Mouse (Mus musculus) left cerebral cortex, adult 8-10 months (tissue): ENCODE data around the gene Nek10. TPM values are rescaled to one million over a fixed set of nuclear protein-coding genes. Genes with fewer than 3 reads are reported as not detected.
"Not testable (repeated sequence)": the region's sequence is repeated elsewhere in the genome, so short reads cannot be mapped to it uniquely, and the experiment has no call there.

Experiments
- DNase-seq, 2 experiments: peaks; one replicate each; pipeline ENCODE4 v3.0.0; 2022; ENCODE audit warnings: low spot score in 2 of 2
- total RNA-seq, 4 experiments: library from RNA; stranded (reverse); gene quantifications; 2 replicates each; pipeline ENCODE4 v1.2.4; 2022

The Nek10 gene
- total RNA-seq, 4 experiments from 2014 or later = 1.4 to 3.1 (median 2.4) TPM

DNA sequence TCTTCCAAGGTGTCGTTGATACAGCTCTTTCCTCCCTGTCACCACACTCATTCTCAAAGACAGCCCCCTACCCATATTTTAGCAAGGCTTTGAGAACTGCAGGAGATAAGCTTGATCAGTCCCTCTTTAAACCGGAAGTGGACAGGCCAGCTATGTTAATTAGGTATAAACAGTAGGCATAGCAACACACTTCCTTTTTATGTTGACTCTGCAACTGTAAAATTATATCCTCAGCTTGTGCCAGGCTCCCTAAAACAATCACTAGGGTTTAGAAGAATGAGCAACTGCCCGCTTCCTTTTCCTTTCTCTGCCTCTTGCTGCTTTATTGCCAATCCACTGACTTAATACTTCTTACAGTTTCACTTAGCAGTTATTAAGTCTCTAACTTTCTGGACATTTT lies 67.2 kb downstream of the Nek10 start:
- no peak for DNase-seq

DNA sequence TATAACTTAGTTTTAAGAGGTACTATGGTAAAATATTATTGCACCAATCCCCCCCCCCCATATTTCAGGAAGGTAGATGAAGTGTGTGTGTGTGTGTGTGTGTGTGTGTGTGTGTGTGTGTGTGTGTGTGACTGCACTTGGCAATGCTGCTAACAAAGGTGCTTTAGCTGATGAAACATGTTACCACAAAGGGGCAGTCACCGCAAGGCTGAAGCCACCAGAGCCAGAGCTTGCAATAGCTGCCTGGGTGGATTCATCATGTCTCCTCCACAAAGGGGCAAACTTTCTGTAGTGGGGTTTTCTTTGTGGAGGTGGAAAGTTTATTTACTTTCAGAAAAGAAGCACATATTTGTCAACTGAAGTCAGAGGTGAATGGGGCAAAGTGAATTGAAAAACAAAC lies 67.9 kb downstream of the Nek10 start:
- DNase-seq = no peak

DNA sequence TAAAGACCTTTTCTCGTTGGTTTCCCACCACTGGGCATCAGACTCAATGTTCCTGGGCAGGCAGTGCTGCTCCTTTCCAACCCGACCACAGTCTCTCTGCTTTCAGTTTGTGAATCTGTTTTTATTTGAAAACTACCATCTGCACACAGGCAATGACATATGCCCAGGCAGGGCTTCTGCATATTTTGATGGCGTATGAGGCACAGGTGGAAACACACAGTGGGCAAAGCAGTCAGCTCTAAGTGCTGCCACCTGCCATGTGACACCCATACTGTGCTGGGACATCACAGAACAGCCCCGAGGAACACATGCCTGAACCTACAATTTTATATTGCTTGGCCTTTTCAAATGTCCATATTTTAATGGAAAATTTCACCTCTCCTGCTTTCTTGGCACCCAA lies 68.5 kb downstream of the Nek10 start:
- DNase-seq = no peak

DNA sequence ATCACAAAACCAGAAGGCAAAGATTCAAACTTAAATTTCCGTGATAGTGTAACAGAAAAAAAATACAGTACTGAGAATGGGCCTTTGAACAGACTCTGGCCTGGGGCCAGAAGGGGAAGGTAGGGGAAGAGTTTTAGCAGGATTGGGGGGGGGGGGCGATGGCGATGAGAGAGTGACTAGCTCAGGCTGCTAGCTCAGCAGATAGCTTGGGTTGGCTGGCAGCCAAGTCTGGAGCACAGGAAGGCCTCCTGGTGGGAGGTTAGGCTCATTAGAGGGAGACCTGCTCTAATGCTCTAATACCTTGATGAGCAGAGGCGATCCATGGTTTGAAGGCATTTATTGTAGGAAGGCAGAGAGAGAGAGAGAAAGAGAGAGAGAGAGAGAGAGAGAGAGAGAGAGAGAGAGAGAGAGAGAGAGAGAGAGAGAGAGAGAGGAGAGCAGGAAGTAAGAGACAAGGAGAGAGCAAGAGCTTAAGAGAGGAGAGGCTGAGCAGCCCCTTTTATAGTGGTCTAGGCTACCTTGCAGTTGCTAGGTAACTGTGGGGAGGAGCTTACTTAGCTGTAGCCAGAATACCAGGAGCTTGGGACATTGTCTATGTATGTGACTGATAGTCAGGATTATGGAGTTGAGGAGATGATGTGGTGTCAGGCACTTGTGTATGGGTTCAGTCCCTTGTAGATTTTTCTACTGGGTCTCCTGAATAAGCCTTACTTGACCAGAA lies 90.9 kb downstream of the Nek10 start:
- no peak for DNase-seq

DNA sequence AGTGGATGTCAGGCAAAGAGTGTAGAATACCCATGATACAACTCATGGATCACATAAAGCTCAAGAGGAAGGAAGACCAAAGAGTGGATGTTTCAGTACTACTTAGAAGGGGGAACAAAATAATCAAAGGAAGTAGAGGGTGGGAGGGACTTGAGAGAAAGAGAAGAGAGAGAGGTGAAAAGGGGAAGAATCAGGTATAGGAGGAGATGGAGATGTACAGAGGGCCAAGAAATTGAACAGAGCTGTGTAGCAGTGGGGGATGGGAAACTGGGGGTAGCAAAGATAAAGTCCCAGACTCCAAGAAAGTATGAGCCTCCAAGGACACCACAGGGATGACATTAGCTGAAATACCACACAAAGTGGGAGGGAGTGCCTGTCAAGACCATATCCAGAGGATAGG lies 91.6 kb downstream of the Nek10 start:
- DNase-seq = no peak

DNA sequence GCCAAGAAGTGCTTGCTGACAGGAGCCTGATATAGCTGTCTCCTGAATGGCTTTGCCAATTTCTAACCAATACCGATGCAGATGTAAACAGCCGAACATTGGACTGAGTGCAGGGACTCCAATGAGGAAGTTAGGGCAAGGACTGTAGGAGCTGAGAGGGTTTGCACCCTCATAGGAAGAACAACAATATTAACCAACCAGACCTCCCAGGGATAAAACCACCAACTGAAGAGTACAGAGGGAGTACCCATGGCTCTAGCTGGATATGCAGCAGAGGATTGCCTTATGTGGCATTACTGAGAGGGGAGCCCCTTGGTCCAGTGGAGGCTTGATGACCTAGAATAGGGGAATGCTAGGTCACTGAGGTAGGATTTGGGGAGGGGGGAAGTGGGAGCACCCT lies 92.1 kb downstream of the Nek10 start:
- DNase-seq = no peak

DNA sequence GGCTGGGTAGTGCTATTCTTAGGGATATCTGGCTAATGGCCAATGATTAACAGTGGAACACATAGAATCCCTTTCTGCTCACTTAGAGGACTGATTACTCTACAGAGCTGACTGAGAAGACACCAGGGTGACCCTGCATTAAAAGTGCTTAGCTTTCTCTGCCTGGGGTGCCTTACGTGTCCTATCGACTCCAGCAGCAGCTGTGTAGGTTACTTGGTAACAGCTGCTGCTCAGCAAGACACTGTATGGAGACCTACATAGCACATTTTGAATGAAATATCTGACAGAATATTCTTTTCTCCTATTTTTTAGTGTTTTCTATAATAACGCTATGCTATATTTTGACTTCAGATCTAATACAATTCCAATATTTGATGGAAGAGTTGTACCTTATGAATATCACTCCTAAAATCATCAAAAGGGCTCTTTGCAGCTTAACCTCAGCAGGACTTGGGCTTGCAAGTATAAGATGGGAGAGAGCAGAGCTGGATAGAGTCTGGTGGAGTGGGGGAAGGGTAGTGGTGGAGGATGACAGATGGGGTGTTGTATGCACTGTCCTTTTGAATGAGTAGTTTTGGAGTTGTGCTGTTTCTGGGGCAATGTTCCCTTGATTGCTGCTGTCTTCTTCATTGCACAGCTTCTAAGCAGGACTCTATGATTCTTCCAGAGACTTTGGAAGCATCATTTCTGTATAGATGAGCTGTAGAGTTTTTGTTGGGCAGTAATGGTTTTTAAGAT lies 93.4 kb downstream of the Nek10 start:
- DNase-seq = no peak

DNA sequence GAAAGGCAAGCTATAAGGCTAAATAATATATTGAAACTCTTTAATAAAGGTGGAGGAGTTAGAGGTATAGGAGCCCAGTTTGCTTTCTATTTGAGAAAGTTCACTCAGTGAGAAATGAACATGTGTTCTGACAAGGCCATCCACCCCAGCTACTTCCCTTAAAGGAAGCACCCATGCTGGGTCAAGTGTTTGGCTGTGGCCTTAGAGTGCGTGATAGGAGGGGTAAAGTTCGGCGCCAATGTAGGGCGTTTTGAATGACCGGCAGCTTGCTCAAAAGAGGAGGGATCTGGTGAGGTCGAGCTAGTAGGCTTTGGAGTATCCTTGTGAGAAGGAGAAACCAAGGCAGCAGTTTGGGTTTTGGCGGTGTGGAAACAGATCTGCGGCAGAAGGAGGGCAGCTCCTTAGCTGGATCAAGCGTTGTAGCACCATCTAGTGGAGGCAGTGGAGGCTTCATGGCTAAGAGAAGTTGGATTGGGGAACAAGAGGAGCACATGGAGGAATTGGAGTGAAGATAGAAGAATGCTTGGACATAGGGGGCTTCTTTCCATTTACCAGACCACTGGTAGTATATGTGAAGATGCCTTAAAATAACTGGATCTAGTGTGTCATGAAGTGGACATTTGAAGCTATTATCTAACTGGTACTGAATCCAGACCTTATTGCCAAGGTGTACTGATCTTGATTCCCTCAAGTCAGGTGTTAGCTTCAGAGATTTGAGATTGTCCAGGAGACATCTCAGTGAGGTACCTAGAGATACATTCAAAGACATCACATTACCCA lies 101.7 kb downstream of the Nek10 start:
- DNase-seq = peak; percentile 26 to 35

DNA sequence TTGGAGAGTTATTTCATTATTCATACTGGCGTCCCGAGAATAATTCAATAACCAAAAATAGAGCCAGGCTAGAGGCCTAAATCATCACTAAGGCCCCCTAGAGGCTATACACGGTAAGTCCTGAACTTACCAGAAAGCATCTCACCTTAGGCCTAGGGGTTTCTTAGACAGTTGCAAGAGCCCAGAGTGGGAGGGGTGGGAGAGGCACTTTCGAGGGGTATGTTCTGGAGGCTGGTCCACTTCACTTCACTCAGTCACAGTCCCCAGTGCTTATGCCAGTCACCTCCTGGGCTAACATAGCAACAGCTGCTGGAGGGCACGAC lies 102.3 kb downstream of the Nek10 start:
- no peak for DNase-seq

DNA sequence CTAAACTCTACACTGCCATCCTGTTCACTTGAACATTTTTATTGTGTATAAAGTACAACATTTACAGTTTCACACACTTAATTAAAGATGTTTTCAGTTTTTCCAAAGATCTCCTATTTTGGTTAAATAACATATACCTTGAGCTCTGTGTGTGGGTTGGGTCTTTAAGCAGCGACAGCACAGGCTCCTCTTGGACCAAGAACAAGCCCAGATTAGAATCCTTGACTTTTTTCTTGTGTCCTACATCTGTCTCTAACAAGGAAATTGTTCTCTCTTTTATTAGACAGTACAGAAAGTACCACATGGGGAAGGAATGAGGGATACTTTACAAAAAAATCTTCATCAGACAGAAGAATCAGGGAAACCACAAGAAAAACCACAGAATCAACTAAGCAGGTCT lies 122.4 kb downstream of the Nek10 start:
- DNase-seq = no peak

DNA sequence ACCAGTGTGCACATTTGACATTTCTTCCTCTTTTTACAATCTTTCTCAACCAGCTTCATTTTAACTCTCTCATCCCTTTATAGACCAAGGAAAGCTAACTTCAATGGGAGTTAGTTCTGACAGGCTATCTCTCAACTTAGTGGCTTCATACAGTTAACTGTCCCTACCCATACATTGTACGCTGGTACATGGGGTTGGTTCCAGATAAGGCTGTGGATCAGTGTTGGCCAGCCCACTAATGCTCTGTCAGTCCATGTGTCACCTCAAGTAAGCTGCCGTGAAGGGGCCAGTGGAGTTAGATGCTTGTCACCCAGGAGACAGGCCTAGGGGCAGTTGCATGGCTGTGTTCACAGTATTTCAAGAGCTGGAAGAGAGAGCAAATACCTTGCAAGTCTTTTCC lies 124.3 kb downstream of the Nek10 start:
- DNase-seq = no peak

DNA sequence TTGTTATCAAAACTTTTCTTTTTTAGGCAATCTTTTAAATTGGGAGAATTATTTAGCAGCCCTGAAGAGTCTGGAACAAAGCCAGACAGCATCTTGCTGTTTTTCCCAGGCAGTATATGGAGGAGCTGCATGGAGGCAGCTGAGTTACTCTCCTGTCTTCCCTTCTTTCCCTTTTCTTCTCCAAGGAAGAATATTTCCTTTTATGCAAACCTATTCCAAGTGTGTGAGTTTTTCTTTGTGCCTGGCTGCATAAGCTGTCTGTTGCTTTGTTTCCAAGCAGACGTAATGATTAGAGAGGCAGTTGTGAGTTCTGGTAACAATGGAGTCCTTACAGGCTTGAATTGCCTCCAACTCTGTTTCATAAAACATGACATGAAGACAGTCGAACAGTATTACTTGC lies 131.8 kb downstream of the Nek10 start:
- no peak for DNase-seq

DNA sequence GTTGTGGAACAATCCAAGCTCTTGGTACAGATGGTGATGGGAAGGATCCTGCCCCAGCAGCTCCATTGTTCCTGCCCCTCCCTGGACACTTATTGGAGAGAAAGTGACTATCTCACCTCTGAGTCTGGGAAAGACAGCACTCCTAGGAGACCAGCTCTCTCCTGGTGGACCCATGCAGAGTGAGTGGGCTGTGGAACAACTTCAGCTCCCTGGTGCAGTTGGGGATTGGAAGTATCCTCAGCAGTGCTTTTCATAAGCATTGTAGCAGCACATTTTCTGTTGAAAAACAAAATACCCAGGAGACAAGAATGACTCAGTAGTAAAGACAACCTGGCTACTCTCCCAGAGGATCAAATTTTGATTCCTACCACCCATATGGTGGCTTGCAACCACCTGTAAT lies 142.7 kb downstream of the Nek10 start:
- no peak for DNase-seq

DNA sequence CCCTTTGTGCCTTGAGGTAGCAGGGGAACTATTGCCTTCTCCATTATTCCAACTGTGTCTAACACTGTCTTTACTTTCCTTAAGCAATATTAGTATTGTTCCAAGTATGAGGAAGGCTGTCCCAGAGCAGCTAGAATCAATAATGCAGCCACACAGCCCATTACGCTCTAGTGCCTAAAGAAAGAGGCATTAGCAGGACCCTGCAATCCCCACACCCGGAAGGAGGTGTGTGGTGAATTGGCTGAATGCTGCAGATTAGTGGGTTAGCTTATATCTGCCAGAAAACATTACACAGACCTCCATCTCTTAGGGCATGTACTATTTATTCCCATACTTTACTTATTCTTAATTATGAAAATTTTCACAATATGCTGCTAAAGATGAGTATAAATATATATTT lies 145.8 kb downstream of the Nek10 start:
- no peak for DNase-seq

DNA sequence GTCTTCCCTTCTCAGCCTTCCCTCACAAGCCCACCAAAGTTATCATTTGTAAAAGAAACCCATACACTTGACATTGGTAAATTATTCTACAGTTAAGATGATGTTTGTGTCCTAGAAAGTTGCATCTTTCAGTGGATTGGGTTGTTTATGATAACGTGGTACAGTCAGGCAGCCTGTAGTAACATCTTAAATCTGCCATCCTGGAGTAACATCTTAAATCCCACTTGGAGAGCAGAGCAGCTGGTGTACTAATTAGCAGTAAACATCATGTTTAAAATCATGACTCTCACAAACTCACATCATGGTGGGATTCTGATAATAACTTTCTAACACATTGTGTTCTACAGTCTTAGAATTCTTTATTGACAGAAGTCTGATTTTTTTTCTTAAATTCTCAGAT lies 148.6 kb downstream of the Nek10 start:
- DNase-seq = no peak

DNA sequence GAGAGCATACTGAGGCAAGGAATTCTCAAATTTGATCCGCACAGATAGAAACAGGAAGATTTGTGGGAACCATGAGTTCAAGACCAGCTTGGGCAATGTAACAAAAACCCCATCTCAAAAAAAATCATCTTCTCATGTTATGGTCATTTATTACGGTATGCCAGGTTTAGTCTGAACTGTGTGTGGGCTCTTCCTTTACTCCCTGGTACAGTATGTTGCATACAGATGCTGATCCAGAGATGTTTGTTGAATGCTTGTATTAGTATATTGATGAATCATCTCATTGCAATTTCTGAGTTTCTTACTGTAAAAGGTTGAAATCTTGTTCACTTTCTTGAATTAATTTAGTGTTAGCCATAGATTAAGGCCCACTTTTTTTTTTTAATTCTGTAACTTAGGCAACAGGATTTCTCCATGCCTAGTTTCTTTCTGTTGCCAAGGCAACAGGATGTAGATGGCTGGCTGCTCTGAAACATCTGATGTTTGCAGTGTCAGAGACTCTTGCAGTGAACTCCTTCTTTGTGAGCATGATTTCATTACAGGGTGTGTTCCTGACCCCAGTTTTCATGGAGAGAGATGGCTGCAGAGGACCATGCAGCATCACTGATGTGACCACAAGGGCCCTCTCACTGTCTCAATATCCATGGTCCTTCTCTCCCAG lies 156.7 kb downstream of the Nek10 start:
- DNase-seq = peak in 1 of 2 experiments; percentile 33

DNA sequence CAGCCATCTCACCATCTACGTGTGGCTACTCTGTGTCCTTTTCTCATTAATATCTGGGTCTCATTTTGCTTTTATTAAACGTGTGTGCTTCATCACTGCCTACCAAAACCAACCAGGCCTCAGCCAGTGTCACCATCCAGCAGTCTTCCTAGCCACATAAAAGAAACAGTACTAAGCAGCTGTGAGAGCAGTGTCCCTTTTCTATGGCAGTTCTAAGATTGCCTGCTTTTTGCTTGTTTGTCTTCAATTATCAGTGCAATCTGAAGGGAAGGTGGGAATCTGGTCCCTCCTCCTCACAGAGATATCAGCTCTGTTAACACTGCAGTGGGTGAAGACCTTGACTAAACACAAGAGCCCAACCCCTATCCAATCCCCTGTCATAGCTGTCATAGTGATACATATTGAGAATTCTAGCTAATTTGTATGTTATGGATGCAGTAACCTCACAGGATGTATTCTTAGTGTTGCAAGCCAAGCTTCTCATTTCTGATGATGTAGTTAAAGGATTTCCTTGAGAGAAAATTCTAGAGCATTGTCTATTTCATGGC lies 157.3 kb downstream of the Nek10 start:
- DNase-seq = no peak

DNA sequence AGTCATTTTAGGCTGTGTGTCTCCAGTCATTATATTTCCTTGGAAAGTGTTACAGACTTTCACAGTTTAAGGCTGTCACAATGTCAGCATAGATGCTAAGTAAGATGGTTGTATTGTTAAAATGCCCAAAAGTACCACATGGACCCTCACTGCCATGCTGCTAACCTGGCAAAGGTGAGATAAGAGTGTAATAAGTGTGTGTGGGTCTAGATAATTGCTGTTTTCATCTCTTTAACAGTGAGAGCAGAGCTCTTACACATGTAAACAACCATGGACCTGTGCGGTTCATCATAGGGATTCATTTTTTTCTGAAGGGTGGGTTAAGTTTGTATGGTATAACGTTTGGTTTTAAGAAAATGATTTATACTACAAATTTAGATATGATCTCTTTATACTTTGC lies 167.4 kb downstream of the Nek10 start:
- DNase-seq = no peak

DNA sequence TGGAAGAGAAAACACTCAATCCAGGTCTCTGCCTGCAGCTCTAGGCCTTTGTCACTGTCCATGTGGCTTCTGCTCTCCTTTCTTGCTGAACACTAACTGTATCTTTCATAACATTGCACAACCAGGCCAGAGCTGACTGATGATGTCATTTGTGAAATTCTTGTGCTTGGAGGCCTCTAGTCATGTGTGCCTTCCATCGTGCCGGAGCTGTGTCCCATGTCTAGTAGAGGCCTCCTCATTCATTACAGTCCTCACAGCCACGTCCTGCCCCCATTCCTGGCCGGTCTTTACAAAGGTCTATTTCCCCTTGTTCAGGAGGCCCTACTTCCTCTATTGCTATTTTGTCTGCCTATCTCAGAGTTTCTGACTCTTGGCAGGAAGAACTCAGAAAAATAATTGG lies 167.8 kb downstream of the Nek10 start:
- DNase-seq = no peak

DNA sequence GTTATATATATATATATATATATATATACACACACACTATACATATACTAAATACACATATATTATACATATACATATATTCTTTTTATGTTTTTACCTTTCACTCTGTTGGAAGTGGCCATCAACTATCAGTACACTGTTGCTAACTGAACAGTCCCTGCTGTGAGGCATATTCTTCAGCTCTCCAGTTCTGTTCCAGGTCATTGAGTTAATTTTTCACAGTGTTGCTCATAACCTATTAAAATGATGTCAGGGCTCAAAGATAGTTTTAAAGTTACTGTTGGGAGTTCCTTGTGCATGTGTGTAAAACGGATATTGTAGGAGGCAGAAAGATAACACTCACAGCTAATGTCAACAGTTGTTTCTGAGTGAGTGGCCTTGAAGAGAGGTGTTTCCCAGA lies 170.9 kb downstream of the Nek10 start:
- DNase-seq = no peak

DNA sequence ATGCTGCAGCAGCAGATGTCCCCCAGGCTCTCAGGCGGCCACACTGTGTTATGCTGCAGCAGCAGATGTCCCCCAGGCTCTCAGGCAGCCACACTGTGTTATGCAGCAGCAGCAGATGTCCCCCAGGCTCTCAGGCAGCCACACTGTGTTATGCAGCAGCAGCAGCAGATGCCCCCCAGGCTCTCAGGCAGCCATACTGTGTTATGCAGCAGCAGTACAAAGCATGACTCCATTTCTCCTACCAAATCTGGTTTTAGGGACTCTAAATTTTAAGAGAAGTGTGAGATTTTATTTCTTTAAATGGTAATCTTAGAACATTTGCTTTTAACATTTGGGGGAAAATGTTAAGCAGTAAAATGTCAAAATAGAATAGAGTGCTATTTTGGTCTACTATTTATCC lies 180.9 kb downstream of the Nek10 start:
- not testable (repeated sequence) for DNase-seq
